Mouse (Mus musculus): ENCODE results near the gene Fitm1. TPM values are rescaled to one million over a fixed set of nuclear protein-coding genes. Genes with fewer than 3 reads are reported as not detected.

Fitm1 gene
- polyA plus RNA-seq, 1 experiment from 2014 or later = 2.0 TPM

- no peak overlapping the region for H3K27ac ChIP-seq (ENCODE audit: low read length)
- no peak for ATAC-seq (ENCODE audit: low read depth)
- H3K9ac ChIP-seq (ENCODE audit: low read depth, low read length) = no peak overlapping the region
- H3K4me2 ChIP-seq (ENCODE audit: low read depth, low read length) = no peak overlapping the region
- no peak overlapping the region for H3K4me3 ChIP-seq (ENCODE audit: low read depth, low read length)
- peaks cover 10% of the 10 kb centered on the region for H3K4me1 ChIP-seq (ENCODE audit: control insufficient read depth, low read depth, low read length)
- H3K9me3 ChIP-seq (replicated peaks; ENCODE audit: control insufficient read depth, low read length) = no peaks in the 10 kb centered on the region
- WGBS (ENCODE audit: insufficient replicate concordance) = 77% methylated on average over 5 of the region's 5 CpGs
- no peaks in the 10 kb centered on the region for H3K27me3 ChIP-seq (ENCODE audit: control insufficient read depth, insufficient read depth, low read depth, low read length)
- peaks cover 34% of the 10 kb centered on the region for H3K36me3 ChIP-seq (ENCODE audit: control insufficient read depth, insufficient read depth)
These were observed 24.1 kb upstream of the Fitm1 start for GRCm38 (mm10) chr14:55551347-55551746.

GRCm38 (mm10) chr14:55551794-55552193, 23.6 kb upstream of the Fitm1 start:
- no peak for ATAC-seq (ENCODE audit: low read depth)
- Histone ChIP-seq H3K36me3 (ENCODE audit: control insufficient read depth, insufficient read depth) (peaks cover 29% of the 10 kb centered on the region), H3K27me3 (ENCODE audit: control insufficient read depth, insufficient read depth, low read depth, low read length) (no peaks in the 10 kb centered on the region), H3K9me3 (replicated peaks; ENCODE audit: control insufficient read depth, low read length) (no peaks in the 10 kb centered on the region), H3K27ac (ENCODE audit: low read length) (no peak overlapping the region), H3K4me1 (ENCODE audit: control insufficient read depth, low read depth, low read length) (peaks cover 14% of the 10 kb centered on the region), H3K4me2 (ENCODE audit: low read depth, low read length) (no peak overlapping the region), H3K4me3 (ENCODE audit: low read depth, low read length) (no peak overlapping the region), H3K9ac (ENCODE audit: low read depth, low read length) (no peak overlapping the region)
- WGBS (ENCODE audit: insufficient replicate concordance) = 87% methylated on average over 8 of the region's 8 CpGs

- Histone ChIP-seq H3K9me3 (replicated peaks; ENCODE audit: control insufficient read depth, low read length) (no peaks in the 10 kb centered on the region), H3K27ac (ENCODE audit: low read length) (no peak overlapping the region), H3K4me2 (ENCODE audit: low read depth, low read length) (no peak overlapping the region), H3K27me3 (ENCODE audit: control insufficient read depth, insufficient read depth, low read depth, low read length) (no peaks in the 10 kb centered on the region), H3K9ac (ENCODE audit: low read depth, low read length) (no peak overlapping the region), H3K4me3 (ENCODE audit: low read depth, low read length) (no peak overlapping the region), H3K36me3 (ENCODE audit: control insufficient read depth, insufficient read depth) (peaks cover 4% of the 10 kb centered on the region), H3K4me1 (ENCODE audit: control insufficient read depth, low read depth, low read length) (peaks cover 35% of the 10 kb centered on the region)
- ATAC-seq (ENCODE audit: low read depth) = no peak
These were observed 20.8 kb upstream of the Fitm1 start for GRCm38 (mm10) chr14:55554635-55555034.

- no peaks in the 10 kb centered on the region for H3K36me3 ChIP-seq (ENCODE audit: control insufficient read depth, insufficient read depth)
- no peaks in the 10 kb centered on the region for H3K9me3 ChIP-seq (replicated peaks; ENCODE audit: control insufficient read depth, low read length)
- H3K27me3 ChIP-seq (ENCODE audit: control insufficient read depth, insufficient read depth, low read depth, low read length) = no peaks in the 10 kb centered on the region
- ATAC-seq (ENCODE audit: low read depth) = no peak
- WGBS (ENCODE audit: insufficient replicate concordance) = 70% methylated on average over 3 of the region's 3 CpGs
- H3K4me1 ChIP-seq (ENCODE audit: control insufficient read depth, low read depth, low read length) = peaks cover 35% of the 10 kb centered on the region
- H3K4me2 ChIP-seq (ENCODE audit: low read depth, low read length) = no peak overlapping the region
- H3K27ac ChIP-seq (ENCODE audit: low read length) = no peak overlapping the region
- H3K9ac ChIP-seq (ENCODE audit: low read depth, low read length) = no peak overlapping the region
- no peak overlapping the region for H3K4me3 ChIP-seq (ENCODE audit: low read depth, low read length)
These were observed 19.6 kb upstream of the Fitm1 start for GRCm38 (mm10) chr14:55555788-55556187.

DNA sequence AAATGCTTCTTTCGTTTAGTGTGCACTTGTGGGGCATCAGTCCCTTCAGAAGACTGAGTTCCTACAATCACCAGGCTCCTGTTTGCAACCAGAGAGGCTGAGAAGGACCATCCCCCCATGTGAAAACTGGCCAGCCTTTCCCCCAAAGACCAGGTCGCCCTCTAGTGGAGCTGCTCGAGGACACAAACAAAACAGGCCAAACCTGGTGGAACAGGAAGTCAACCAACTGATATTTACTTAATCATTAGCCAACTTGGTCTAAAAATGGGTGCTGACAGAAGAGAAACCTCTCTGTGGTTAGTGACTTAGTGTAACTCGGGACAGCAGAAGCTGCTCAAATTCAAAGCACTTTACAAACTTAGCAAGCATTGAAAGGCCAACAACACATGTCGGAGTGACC, 18.4 kb upstream of the Fitm1 start:
- Histone ChIP-seq H3K36me3 (ENCODE audit: control insufficient read depth, insufficient read depth) (no peaks in the 10 kb centered on the region), H3K27me3 (ENCODE audit: control insufficient read depth, insufficient read depth, low read depth, low read length) (no peaks in the 10 kb centered on the region), H3K4me1 (ENCODE audit: control insufficient read depth, low read depth, low read length) (peaks cover 47% of the 10 kb centered on the region), H3K9me3 (replicated peaks; ENCODE audit: control insufficient read depth, low read length) (no peaks in the 10 kb centered on the region), H3K27ac (ENCODE audit: low read length) (peak overlapping the region; percentile 83), H3K4me2 (ENCODE audit: low read depth, low read length) (no peak overlapping the region), H3K9ac (ENCODE audit: low read depth, low read length) (no peak overlapping the region; the same call in 1 of the 2 replicates), H3K4me3 (ENCODE audit: low read depth, low read length) (no peak overlapping the region)
- 13% methylated on average over 5 of the region's 5 CpGs for WGBS (ENCODE audit: insufficient replicate concordance)
- ATAC-seq (ENCODE audit: low read depth) = no peak

- WGBS (ENCODE audit: insufficient replicate concordance) = 76% methylated on average over 3 of the region's 3 CpGs
- no peaks in the 10 kb centered on the region for H3K36me3 ChIP-seq (ENCODE audit: control insufficient read depth, insufficient read depth)
- H3K4me2 ChIP-seq (ENCODE audit: low read depth, low read length) = no peak overlapping the region
- peaks cover 47% of the 10 kb centered on the region for H3K4me1 ChIP-seq (ENCODE audit: control insufficient read depth, low read depth, low read length)
- no peak overlapping the region for H3K4me3 ChIP-seq (ENCODE audit: low read depth, low read length)
- H3K27me3 ChIP-seq (ENCODE audit: control insufficient read depth, insufficient read depth, low read depth, low read length) = no peaks in the 10 kb centered on the region
- no peaks in the 10 kb centered on the region for H3K9me3 ChIP-seq (replicated peaks; ENCODE audit: control insufficient read depth, low read length)
- H3K9ac ChIP-seq (ENCODE audit: low read depth, low read length) = peak overlapping the region; percentile 10; the same call in 1 of the 2 replicates
- no peak for ATAC-seq (ENCODE audit: low read depth)
- peak overlapping the region; percentile 83 for H3K27ac ChIP-seq (ENCODE audit: low read length)
These were observed 17.8 kb upstream of the Fitm1 start for GRCm38 (mm10) chr14:55557587-55557986.

DNA sequence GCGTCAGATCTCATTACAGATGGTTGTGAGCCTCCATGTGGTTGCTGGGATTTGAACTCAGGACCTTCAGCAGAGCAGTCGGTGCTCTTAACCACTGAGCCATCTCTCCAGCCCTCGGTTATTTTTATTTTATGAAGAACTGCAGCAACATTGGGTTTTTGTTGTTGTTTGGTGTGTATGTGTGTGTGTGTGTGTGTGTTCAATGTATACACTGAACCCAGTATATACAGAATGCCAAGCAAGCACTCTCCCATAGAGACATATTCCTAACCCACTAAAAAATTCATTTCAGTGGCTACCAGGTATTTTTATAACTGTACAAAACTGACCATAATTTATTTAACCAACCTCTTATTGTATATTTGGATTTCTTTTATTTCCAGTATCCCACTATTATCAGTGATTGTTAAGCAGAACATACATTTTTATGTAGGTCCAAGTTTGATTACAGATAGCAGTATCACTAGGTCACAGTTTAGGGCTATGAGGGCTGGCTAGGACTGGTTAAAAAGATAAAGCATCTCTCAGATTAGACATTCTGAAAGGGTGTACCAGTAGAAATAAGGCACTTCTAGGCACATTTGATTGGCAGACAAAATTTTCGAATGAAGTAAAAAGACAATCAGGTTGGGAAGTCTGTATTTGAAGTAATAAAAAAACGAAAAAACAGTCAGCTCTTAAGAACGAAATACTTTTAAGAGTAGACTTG, 16.5 kb upstream of the Fitm1 start:
- H3K4me1 ChIP-seq (ENCODE audit: control insufficient read depth, low read depth, low read length) = peaks cover 47% of the 10 kb centered on the region
- H3K9me3 ChIP-seq (replicated peaks; ENCODE audit: control insufficient read depth, low read length) = no peaks in the 10 kb centered on the region
- H3K27ac ChIP-seq (ENCODE audit: low read length) = peak overlapping the region; percentile 100
- H3K4me2 ChIP-seq (ENCODE audit: low read depth, low read length) = peak overlapping the region; percentile 89
- H3K4me3 ChIP-seq (ENCODE audit: low read depth, low read length) = peak overlapping the region; percentile 78
- no peaks in the 10 kb centered on the region for H3K27me3 ChIP-seq (ENCODE audit: control insufficient read depth, insufficient read depth, low read depth, low read length)
- WGBS (ENCODE audit: insufficient replicate concordance) = 31% methylated on average over 6 of the region's 6 CpGs
- ATAC-seq (ENCODE audit: low read depth) = peak; percentile 20
- peak overlapping the region; percentile 90; the same call in 1 of the 2 replicates for H3K9ac ChIP-seq (ENCODE audit: low read depth, low read length)
- H3K36me3 ChIP-seq (ENCODE audit: control insufficient read depth, insufficient read depth) = no peaks in the 10 kb centered on the region

- Histone ChIP-seq H3K4me3 (ENCODE audit: low read depth, low read length) (peak within 1 kb of the TSS; percentile 78), H3K9ac (ENCODE audit: low read depth, low read length) (peak within 1 kb of the TSS; percentile 90), H3K27ac (ENCODE audit: low read length) (peak within 1 kb of the TSS; percentile 100), H3K4me2 (ENCODE audit: low read depth, low read length) (peak within 1 kb of the TSS; percentile 89), H3K4me1 (ENCODE audit: control insufficient read depth, low read depth, low read length) (peaks cover 43% of the 10 kb centered on the region), H3K36me3 (ENCODE audit: control insufficient read depth, insufficient read depth) (peaks cover 7% of the 10 kb centered on the region), H3K27me3 (ENCODE audit: control insufficient read depth, insufficient read depth, low read depth, low read length) (no peaks in the 10 kb centered on the region), H3K9me3 (replicated peaks; ENCODE audit: control insufficient read depth, low read length) (no peaks in the 10 kb centered on the region)
- peak; percentile 76 for ATAC-seq (ENCODE audit: low read depth)
- WGBS (ENCODE audit: insufficient replicate concordance) = under 1% methylated on average over 27 of the region's 27 CpGs
These were observed 15.6 kb upstream of the Fitm1 start, which contains the start of gene Dcaf11 for GRCm38 (mm10) chr14:55559799-55560201. Gene Dcaf11, plus strand, starts transcription at chr14:55560006.

GRCm38 (mm10) chr14:55560202-55561073, 15.0 kb upstream of the Fitm1 start, which contains the start of gene A730061H03Rik:
Gene A730061H03Rik, minus strand, starts transcription at chr14:55560406.
- no peaks in the 10 kb centered on the region for H3K27me3 ChIP-seq (ENCODE audit: control insufficient read depth, insufficient read depth, low read depth, low read length)

More at GRCm38 (mm10) chr14:55560202-55561073, 15.0 kb upstream of the Fitm1 start, which contains the start of gene A730061H03Rik:
- Histone ChIP-seq H3K4me1 (ENCODE audit: control insufficient read depth, low read depth, low read length) (peaks cover 43% of the 10 kb centered on the region), H3K9ac (ENCODE audit: low read depth, low read length) (peak within 1 kb of the TSS; percentile 90), H3K4me3 (ENCODE audit: low read depth, low read length) (peak within 1 kb of the TSS; percentile 78), H3K36me3 (ENCODE audit: control insufficient read depth, insufficient read depth) (peaks cover 13% of the 10 kb centered on the region), H3K4me2 (ENCODE audit: low read depth, low read length) (peak within 1 kb of the TSS; percentile 89), H3K27ac (ENCODE audit: low read length) (peak within 1 kb of the TSS; percentile 100), H3K9me3 (replicated peaks; ENCODE audit: control insufficient read depth, low read length) (no peaks in the 10 kb centered on the region)
- peak; percentile 87 for ATAC-seq (ENCODE audit: low read depth)
- WGBS (ENCODE audit: insufficient replicate concordance) = under 1% methylated on average over 51 of the region's 51 CpGs

All from liver, embryonic 16.5 days (tissue).